Mouse (Mus musculus) adrenal gland, adult 2 months (tissue): ENCODE results near the gene Klf1. TPM values are rescaled to one million over a fixed set of nuclear protein-coding genes. Genes with fewer than 3 reads are reported as not detected.
"Not testable (repeated sequence)": the region's sequence is repeated elsewhere in the genome, so short reads cannot be mapped to it uniquely, and the experiment has no call there.

ENCODE experiments used
- DNase-seq: peaks from one replicate; pipeline ENCODE4 v3.0.0; 2021
- polyA plus RNA-seq: library from polyadenylated mRNA; depleted of rRNA; stranded (reverse); fragments of >200 nt; gene quantifications from 2 replicates; pipeline ENCODE4 v1.2.3, GENCODE M21; 2012
- total RNA-seq, 2 experiments: library from RNA; stranded (reverse); gene quantifications; 2 replicates each; pipeline ENCODE4 v1.2.3; 2021

The Klf1 gene
- total and polyA plus RNA-seq, 3 experiments, result 0.17 to 0.61 (median 0.23) TPM

GRCm38 (mm10) chr8:84907493-84907892 lies 5.8 kb downstream of the Klf1 start:
- no peak for DNase-seq

DNA sequence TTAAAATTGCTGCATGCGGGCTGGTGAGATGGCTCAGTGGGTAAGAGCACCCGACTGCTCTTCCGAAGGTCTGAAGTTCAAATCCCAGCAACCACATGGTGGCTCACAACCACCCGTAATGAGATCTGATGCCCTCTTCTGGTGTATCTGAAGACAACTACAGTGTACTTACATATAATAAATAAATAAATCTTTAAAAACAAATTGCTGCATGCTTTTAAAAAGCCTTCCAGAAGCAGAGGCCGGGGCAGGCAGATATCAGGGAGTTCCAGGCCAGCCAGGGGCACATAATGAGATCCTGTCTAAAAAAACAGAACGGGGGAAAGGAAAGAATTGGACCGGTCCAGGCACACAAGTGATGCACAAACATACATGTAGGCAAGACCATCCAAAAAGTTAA lies 6.3 kb downstream of the Klf1 start:
- DNase-seq, result not testable (repeated sequence)

DNA sequence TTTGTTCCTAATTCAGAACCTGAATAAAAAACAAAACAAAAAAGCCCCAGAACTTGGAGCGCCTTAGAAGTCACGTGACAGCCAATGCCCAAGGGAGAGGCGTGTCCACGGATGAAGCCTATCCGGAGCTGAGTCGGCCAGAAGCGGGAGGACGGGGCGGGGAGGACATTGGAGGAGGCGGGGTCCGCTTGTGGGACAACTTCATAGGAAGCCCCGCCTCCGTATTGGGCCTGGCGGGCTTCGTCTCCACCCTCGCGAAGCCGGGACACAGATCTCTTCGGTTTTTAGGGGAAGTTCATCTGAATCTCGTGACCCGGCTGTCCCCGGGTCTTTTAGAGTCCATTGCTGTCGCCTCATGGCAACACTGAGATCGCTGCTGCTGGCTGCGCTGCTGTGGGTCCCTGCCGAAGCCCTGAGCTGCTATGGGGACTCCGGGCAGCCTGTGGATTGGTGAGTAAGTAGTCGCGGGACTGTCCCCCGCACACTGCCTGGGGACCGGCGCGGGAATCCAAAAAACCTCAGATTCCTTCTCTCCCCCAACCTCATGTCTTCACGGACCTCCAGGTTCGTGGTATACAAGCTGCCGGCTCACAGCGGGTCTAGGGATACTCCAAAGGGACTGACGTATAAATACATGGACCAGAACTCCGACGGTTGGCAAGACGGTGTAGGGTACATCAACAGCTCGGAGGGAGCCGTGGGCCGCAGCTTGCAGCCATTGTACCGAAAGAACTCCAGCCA lies 6.9 kb downstream of the Klf1 start, which contains the start of gene Dnase2a:
TSS of gene Dnase2a (plus strand) at position 140 of the 741 bp plus-strand sequence.
- peak; percentile 97 for DNase-seq

- DNase-seq, result no peak
These were observed 7.5 kb downstream of the Klf1 start for GRCm38 (mm10) chr8:84909162-84909767.

GRCm38 (mm10) chr8:84909949-84910348 lies 8.2 kb downstream of the Klf1 start:
- DNase-seq, result no peak

- no peak for DNase-seq
These were observed 8.8 kb downstream of the Klf1 start for GRCm38 (mm10) chr8:84910551-84910950.

DNA sequence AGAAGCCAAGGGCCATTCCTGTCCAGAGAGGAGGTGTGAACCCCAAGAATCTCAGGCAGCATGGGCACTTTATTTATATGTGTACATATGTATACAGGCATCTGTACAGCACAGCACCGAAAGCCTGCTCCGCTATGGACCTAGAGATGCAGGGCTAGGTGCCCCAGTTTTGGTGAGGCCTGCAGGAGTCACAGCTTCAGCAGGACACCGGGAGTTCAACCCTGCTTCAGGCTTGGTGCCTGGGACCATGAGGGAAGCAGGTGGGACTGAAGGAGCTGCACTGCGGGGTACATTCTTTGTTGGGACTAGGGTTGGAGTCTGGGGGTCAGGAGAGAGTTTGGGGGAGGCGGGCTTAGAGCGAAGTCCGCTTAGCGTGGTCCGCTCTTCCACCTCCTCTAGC lies 10.1 kb downstream of the Klf1 start:
- DNase-seq, result no peak

GRCm38 (mm10) chr8:84912391-84912790 lies 10.7 kb downstream of the Klf1 start:
- DNase-seq, result no peak

GRCm38 (mm10) chr8:84912895-84913501 lies 11.3 kb downstream of the Klf1 start:
- peak; percentile 82 for DNase-seq

GRCm38 (mm10) chr8:84913502-84913900 lies 11.8 kb downstream of the Klf1 start:
- no peak for DNase-seq

DNA sequence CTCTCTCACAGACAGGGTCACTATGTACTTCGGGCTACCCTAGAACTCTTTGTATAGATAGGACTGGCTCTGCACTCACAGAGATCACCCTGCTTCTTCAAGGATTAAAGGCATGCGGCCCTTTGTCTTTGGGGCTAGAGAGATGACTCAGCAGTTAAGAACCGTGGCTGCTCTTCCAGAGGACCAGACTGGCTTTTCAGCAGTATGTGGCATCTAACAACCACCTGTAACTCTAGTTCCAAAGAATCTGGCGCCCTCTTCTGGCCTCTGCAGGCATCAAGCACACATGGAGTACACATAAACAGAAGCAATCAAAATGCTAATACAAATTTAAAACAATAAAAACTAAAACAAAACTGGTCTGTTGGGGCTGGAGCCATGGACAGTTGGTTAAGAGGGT lies 12.2 kb downstream of the Klf1 start:
- no peak for DNase-seq

DNA sequence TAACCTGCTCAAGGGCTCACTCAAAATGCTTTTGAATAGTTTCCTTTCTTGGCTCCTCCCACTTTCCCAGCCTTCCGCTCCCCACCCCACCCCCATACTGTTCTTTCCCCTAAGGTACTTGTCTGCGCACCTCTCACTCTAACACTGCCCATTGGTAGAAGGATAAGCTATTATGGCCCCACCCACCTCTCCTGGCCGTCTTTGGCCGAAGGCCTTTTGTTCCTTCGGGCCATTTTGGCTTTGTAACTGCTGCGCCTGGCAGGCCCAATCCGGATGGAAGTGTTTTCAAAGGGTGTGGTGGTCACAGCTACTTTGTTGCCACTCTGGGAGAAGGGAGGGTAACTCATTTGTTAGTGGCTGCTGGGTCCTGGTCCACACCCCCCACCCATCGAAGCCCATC lies 13.5 kb downstream of the Klf1 start:
- no peak for DNase-seq

DNA sequence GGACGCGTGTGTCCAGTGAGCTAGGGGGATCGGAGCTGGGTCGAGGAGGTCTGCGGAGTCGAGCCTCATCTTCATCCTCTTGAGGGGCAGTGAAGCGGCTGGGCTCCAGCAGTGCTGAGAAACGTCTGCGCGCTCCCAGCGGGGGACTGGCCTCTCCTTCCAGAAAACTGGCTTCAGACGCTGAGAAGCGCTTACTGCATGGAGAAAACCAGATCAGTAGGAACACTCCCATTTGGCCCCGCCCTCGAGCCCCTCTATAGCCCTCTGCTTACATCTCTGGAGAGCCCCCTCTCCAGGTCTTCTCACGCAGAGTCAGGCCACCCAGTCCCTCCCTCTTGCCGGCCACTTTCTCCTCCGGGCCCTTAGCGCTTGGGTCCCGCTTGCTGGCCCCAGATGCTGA lies 16.1 kb downstream of the Klf1 start:
- no peak for DNase-seq

DNA sequence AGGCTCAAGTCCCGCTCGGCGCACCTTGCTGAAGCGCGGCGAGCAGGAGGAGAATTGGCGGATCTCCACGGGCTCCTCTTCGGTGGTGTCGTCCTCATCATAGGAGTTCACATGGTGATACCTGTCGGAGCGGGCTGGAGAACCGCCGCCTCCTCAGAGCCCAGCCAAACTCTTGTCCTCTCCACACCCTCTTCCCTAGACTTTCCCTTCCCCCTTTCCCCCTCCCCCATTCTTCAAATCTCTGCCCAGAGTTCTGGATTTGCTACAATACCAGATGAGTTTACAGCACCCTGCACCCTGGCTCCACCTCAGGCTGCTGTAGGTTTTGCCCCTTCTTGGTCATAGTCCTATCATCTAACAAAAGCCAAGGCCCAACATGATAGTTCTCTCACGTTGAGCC lies 16.9 kb downstream of the Klf1 start:
- no peak for DNase-seq

DNA sequence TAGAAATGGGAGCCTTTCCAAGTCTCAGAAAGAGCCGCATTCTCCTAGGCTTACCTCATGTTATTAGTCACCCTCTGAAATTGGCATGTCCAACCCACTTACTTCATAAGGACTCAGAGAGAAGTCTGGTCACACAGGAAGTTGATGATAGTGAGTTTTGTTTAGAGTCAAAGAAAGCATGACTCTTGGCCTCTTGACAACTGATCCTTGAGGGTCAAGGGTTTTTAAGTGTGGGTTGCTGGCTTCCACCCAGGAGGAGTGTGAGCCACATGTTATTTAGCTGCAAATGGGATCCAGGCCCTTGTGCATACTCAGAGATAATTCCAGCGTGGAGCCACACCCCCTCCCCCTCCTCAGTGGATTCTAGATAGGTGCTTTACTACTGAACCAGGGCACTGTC lies 19.9 kb downstream of the Klf1 start:
- DNase-seq, result no peak

DNA sequence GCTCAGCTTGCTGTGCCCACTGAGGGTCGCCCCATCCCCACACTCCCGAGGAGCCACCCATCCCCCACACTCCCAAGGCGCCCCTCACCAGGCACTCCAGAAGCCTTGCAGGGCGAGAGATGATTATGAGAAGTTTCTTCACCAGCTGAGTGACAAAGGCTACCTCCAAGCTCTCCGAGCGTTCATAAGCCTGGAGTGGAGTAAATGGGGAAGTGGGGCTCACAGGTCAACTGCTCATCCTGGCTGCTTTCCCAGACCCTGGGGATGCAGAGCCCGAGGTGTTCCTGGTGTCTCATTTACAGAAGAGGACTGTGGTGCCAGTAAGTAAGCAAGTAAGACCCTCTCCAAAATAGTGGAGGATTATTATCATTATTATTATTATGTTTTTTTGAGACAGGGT lies 23.8 kb downstream of the Klf1 start:
- no peak for DNase-seq

DNA sequence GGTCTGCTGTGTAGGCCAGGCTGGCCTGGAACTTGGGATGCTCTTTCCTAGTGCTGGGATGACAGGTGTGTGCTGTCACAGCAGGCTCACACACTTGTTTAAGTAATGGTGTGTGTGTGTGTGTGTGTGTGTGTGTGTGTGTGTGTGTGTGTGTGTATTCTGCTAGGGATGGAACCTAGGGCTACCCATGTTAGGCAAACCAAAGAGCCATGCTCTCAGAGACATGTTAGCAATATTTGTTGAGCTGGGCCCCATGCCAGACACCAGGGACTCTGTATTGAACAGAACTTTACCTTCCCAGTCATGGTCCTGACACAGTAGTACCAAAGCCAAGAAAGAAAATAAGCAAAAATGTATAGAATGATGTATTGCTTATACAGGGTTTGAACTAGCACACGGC lies 25.8 kb downstream of the Klf1 start:
- no peak for DNase-seq

- DNase-seq, result peak; percentile 68
These were observed 27.0 kb downstream of the Klf1 start for GRCm38 (mm10) chr8:84928456-84929306.

GRCm38 (mm10) chr8:84930582-84930981 lies 28.9 kb downstream of the Klf1 start:
- DNase-seq, result no peak

- DNase-seq, result no peak
These were observed 32.2 kb downstream of the Klf1 start for GRCm38 (mm10) chr8:84933767-84934559.

- DNase-seq, result no peak
These were observed 33.1 kb downstream of the Klf1 start for GRCm38 (mm10) chr8:84934860-84935259.

DNA sequence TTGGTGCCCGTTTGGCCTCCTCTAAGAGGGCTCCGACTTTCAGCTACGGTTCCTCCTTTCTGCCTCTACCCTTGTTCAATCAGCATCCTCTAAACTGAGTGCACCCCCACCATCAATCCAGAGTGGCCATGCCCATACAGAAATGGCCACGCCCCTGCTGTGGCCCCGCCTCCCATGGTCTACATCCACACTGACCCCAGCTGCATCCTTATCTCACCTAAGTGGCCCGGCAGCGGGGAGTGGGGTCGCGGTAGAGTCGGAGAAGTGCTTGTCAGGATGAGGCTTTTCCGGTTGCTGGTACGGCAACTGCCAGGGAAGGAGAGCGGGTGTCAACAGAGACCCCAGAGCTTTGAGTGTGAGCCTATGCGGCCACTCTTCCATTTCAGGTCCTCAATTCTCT lies 33.8 kb downstream of the Klf1 start:
- no peak for DNase-seq
